Mouse (Mus musculus): ENCODE measurements around the gene Ube2d3. TPM values are rescaled to one million over a fixed set of nuclear protein-coding genes. Genes with fewer than 3 reads are reported as not detected.

Gene Ube2d3
- total and polyA plus RNA-seq, 3 experiments = 590 to 1,803 (median 1,178) TPM

GRCm38 (mm10) chr3:135396081-135396480, 41.9 kb upstream of the Ube2d3 start:
- DNase-seq (ENCODE audit: extremely low read depth) = no peak
- no peaks in the 10 kb centered on the region for H3K36me3 ChIP-seq (replicated peaks in 1 of 2; ENCODE audit: control insufficient read depth in 1 of 2, insufficient read depth in 1 of 2, low read length in 1 of 2)

GRCm38 (mm10) chr3:135397112-135397511, 40.8 kb upstream of the Ube2d3 start:
- Histone ChIP-seq H3K36me3 (replicated peaks in 1 of 2; ENCODE audit: control insufficient read depth in 1 of 2, insufficient read depth in 1 of 2, low read length in 1 of 2) (no peaks in the 10 kb centered on the region), H3K4me1 (ENCODE audit: control insufficient read depth in 1 of 2, insufficient read depth in 2 of 2) (peaks cover 1 to 5% of the 10 kb centered on the region in 2 experiments; a peak in 3 of 4 replicates), H3K4me3 (replicated peaks in 1 of 3; ENCODE audit: low read depth in 2 of 3, low read length in 2 of 3, poor library complexity in 1 of 3) (no peak overlapping the region), H3K9me3 (replicated peaks; ENCODE audit: low read length) (no peaks in the 10 kb centered on the region), H3K27ac (ENCODE audit: insufficient read depth, low read depth) (no peak overlapping the region), H3K79me2 (replicated peaks; ENCODE audit: control insufficient read depth, extremely low read depth, insufficient read depth, poor library complexity, severe bottlenecking) (no peaks in the 10 kb centered on the region), H3K27me3 (replicated peaks) (no peaks in the 10 kb centered on the region), H3K9ac (ENCODE audit: insufficient read depth, low read depth) (no peak overlapping the region), H3K4me2 (ENCODE audit: insufficient read depth, low read depth, poor library complexity, severe bottlenecking) (no peak overlapping the region)
- TF ChIP-seq ZC3H11A (IDR thresholded peaks at IDR 0.05; ENCODE audit: low read depth, low read length) (no peak), ZMIZ1 (IDR thresholded peaks at IDR 0.05; ENCODE audit: low read depth, low read length) (no peak), ELF1 (IDR thresholded peaks at IDR 0.05; ENCODE audit: low read depth, low read length) (no peak), TCF12 (IDR thresholded peaks at IDR 0.05; ENCODE audit: low read depth, low read length) (no peak), KAT2A (IDR thresholded peaks at IDR 0.05; ENCODE audit: insufficient replicate concordance, low read length) (no peak), MAZ (IDR thresholded peaks at IDR 0.05; ENCODE audit: low read depth, low read length) (no peak), HCFC1 (IDR thresholded peaks at IDR 0.05; ENCODE audit: low read depth, low read length) (no peak), ZKSCAN1 (IDR thresholded peaks at IDR 0.05; ENCODE audit: borderline replicate concordance, low read depth, low read length) (no peak), NRF1 (IDR thresholded peaks at IDR 0.05; ENCODE audit: low read depth, low read length) (no peak), RAD21 (IDR thresholded peaks at IDR 0.05; ENCODE audit: low read depth, low read length) (no peak), JUN (IDR thresholded peaks at IDR 0.05; ENCODE audit: insufficient read depth, low read depth, low read length) (no peak), MEF2A (IDR thresholded peaks at IDR 0.05; ENCODE audit: borderline replicate concordance, low read depth, low read length) (no peak), E2F4 (IDR thresholded peaks at IDR 0.05; ENCODE audit: insufficient replicate concordance, low read depth, low read length) (no peak), SIN3A (IDR thresholded peaks at IDR 0.05; ENCODE audit: low read length) (no peak), ETS1 (conservative IDR thresholded peaks at IDR 0.05; ENCODE audit: low read depth, low read length) (no peak), GABPA (IDR thresholded peaks at IDR 0.05; ENCODE audit: insufficient replicate concordance, low read depth, low read length) (no peak)
- in situ Hi-C loops (cut with MboI; ENCODE audit: low pct_ligation_motif_present, low pct_unique_long_range_greater_than_20kb, low sequenced_read_pairs) = no loop called here
- no peak for DNase-seq (ENCODE audit: extremely low read depth)
- dilution Hi-C loops (cut with MboI; ENCODE audit: extremely low pct_ligation_motif_present, extremely low pct_unique_long_range_greater_than_20kb, low sequenced_read_pairs) = no loop called here

More at GRCm38 (mm10) chr3:135396081-135396480, 41.9 kb upstream of the Ube2d3 start:
- Histone ChIP-seq H3K9ac (ENCODE audit: insufficient read depth, low read depth) (no peak overlapping the region), H3K4me1 (ENCODE audit: control insufficient read depth in 1 of 2, insufficient read depth in 2 of 2) (no peaks in the 10 kb centered on the region), H3K4me2 (ENCODE audit: insufficient read depth, low read depth, poor library complexity, severe bottlenecking) (no peak overlapping the region), H3K79me2 (replicated peaks; ENCODE audit: control insufficient read depth, extremely low read depth, insufficient read depth, poor library complexity, severe bottlenecking) (no peaks in the 10 kb centered on the region), H3K4me3 (replicated peaks in 1 of 3; ENCODE audit: low read depth in 2 of 3, low read length in 2 of 3, poor library complexity in 1 of 3) (no peak overlapping the region), H3K9me3 (replicated peaks; ENCODE audit: low read length) (no peaks in the 10 kb centered on the region), H3K27ac (ENCODE audit: insufficient read depth, low read depth) (no peak overlapping the region), H3K27me3 (replicated peaks) (no peaks in the 10 kb centered on the region)
- TF ChIP-seq JUND (conservative IDR thresholded peaks at IDR 0.05; ENCODE audit: low read depth, low read length) = no peak
- no peak for TF ChIP-seq CHD1 (IDR thresholded peaks at IDR 0.05; ENCODE audit: low read depth, low read length)
- no peak for TF ChIP-seq PAX5 (IDR thresholded peaks at IDR 0.05; ENCODE audit: low read length)
- no peak for TF ChIP-seq RAD21 (IDR thresholded peaks at IDR 0.05; ENCODE audit: low read depth, low read length)
- no peak for TF ChIP-seq ETS1 (conservative IDR thresholded peaks at IDR 0.05; ENCODE audit: low read depth, low read length)
- TF ChIP-seq MYC (IDR thresholded peaks at IDR 0.05; ENCODE audit: low read depth, low read length) = no peak
- dilution Hi-C loops (cut with MboI; ENCODE audit: extremely low pct_ligation_motif_present, extremely low pct_unique_long_range_greater_than_20kb, low sequenced_read_pairs) = no loop called here
- in situ Hi-C loops (cut with MboI; ENCODE audit: low pct_ligation_motif_present, low pct_unique_long_range_greater_than_20kb, low sequenced_read_pairs) = no loop called here
